Mouse (Mus musculus): ENCODE results near the gene Tas1r1.
"Not testable (repeated sequence)": the region's sequence is repeated elsewhere in the genome, so short reads cannot be mapped to it uniquely, and the experiment has no call there.

The Tas1r1 gene

DNA sequence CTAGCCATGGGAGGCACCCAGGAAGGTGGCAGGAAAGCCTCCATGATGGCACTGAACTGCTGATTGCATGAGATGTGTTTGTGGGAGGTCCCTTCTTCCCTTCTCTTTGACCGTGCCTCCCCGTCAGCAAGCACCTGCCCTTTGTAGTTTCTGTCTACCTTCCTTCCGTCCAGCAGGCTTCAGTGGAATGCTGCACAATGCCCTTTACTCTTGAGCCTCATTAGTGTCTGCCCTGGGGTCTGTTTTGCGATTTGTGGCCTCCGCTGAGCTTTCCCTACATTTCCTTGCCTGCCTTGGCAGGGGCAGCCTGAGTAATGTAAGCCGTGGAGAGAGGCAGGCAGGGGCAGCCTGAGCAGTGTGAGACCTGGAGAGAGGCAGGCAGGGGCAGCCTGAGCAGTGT, 6.2 kb upstream of the Tas1r1 start:
- no peak for DNase-seq (ENCODE audit: low read depth, low spot score)

GRCm38 (mm10) chr4:152043171-152043570, 4.8 kb upstream of the Tas1r1 start:
- no peak for DNase-seq (ENCODE audit: low read depth, low spot score)

- DNase-seq (ENCODE audit: low read depth, low spot score) = no peak
These were observed 3.7 kb upstream of the Tas1r1 start for GRCm38 (mm10) chr4:152041924-152042641.

- no peak for DNase-seq (ENCODE audit: low read depth, low spot score)
These were observed 1.5 kb upstream of the Tas1r1 start for GRCm38 (mm10) chr4:152039831-152040310.

DNA sequence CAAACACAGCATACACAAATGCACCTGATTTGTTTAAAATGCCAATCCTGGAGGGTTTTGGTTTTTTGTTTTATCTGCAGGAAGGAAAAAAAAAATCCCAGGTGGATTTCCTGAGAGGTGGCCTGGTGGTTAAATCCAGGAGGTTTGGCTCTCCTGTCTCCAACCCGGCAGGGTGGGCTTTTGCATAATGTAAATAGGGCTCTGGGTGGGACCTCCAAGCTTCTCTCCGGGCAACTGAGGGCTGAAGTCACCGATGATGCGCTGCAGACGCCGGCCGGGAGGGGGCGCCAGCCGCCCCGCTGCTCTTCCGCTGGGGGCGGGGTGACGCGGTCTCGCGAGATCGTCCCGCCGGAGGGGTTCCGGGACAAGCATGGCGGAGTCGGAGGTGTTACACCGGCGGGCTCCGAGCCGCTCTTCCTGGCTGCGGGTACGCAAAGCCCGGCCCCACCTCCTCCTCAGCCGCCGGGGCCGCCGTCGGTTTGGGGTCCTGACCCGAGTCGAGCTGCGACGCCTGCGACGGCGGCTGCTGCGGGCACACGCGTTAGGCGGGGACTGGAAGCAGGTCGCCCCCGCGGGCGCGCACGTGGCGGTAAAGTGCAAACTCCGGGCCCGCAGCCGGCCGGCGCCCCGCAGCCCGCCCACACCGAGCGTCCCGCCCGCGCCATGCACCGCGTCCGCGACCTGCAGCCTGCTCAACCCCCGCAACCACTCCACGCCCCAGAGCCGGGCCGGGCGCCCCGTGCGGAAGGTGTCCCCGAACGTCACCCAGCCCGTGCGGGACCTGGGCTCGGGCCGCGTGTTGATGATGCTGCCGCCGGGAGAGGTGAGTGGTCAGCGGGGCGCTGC, 840 bp upstream of the Tas1r1 start, which contains the start of gene Nol9:
Gene Nol9, plus strand, starts transcription at position 337 of the 846 bp plus-strand sequence.
- peak; percentile 87 for DNase-seq (ENCODE audit: low read depth, low spot score)

- not testable (repeated sequence) for DNase-seq (ENCODE audit: low read depth, low spot score)
These were observed 1.9 kb downstream of the Tas1r1 start for GRCm38 (mm10) chr4:152036464-152036863.

- no peak for DNase-seq (ENCODE audit: low read depth, low spot score)
These were observed 5.4 kb downstream of the Tas1r1 start for GRCm38 (mm10) chr4:152032922-152033321.

DNA sequence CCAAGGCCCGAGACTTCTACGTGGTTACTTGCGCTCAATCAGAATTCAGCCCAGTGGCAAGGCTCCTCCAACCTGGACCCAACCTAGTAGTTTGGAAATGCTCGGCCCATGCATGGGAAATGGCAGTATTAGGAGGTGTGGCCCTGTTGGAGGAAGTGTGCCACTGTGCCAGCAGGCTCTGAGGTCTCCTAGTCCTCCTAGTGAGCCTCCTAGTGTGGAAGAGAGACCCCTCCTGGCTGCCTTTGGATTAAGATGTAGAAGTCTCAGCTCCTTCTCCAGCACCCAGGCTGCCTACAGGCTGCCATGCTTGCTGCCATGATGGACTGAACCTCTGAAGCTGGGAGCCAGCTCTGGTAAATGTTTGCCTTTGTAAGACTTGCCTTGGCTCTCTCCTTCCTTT, 8.4 kb downstream of the Tas1r1 start:
- DNase-seq (ENCODE audit: low read depth, low spot score) = no peak

- no peak for DNase-seq (ENCODE audit: low read depth, low spot score)
These were observed 9.3 kb downstream of the Tas1r1 start for GRCm38 (mm10) chr4:152029087-152029486.

DNA sequence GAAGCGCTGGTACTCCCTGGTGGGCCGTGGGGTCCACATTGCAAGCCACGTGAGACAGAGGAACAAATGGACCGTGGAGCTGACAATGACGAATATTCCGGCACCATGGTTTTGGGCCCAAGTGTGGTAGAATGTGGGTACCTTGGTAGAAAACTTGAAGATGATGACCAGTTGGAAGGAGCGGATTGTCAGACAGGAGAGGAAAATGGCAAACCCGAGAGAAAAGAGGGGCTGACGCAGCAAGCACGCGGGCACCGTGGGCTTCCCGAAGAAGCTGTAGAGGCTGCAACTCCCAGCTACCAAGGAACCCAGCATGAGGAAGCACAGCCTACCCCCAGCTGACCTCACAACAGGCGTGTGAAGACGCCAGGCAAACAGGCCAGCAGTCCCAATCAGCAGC, 9.9 kb downstream of the Tas1r1 start:
- no peak for DNase-seq (ENCODE audit: low read depth, low spot score)

DNA sequence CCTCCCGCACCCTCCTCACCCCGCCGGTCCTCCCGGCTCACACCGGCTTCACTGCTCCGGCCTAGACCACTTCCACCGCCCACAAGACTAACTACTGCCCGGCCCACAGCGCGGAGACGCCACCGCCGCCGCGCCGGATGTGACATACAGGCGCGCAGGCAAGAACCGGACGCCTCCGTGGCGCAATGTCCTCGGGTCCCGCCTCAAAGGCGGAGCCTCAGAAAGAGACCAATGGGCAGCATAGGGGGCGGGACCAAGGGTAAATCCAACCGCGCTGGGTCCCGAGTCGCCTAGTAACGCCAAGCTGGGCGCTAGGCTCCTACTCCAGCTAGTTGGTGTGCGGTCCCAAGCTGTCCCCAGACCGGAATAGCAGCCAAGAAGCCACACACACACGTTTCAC, 10.8 kb downstream of the Tas1r1 start, which contains the start of gene Zbtb48:
Gene Zbtb48, minus strand, starts transcription at position 148 of the 400 bp plus-strand sequence.
- DNase-seq (ENCODE audit: low read depth, low spot score) = peak; percentile 96

- no peak for DNase-seq (ENCODE audit: low read depth, low spot score)
These were observed 11.4 kb downstream of the Tas1r1 start for GRCm38 (mm10) chr4:152026751-152027508.

DNA sequence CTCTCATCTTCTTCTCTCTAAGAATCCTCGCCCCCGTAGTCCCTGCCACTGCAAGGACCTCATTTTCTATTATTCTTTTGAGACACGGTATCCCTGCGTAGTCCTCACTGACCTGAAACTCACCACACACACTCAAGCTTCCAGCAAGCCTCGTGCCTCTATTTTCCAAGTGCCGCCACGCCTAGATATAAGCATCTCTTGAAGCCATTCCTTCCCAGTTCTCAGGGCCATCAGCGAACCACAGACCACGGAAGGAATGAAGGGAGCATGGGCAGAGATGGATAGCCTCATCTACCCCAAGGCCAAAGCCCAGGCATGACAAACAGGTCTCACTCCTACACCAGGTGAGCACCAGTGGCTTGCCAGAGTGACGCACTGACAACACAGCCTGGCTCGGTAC, 13.8 kb downstream of the Tas1r1 start:
- DNase-seq (ENCODE audit: low read depth, low spot score) = no peak

GRCm38 (mm10) chr4:152022506-152022905, 15.9 kb downstream of the Tas1r1 start:
- DNase-seq (ENCODE audit: low read depth, low spot score) = no peak

DNA sequence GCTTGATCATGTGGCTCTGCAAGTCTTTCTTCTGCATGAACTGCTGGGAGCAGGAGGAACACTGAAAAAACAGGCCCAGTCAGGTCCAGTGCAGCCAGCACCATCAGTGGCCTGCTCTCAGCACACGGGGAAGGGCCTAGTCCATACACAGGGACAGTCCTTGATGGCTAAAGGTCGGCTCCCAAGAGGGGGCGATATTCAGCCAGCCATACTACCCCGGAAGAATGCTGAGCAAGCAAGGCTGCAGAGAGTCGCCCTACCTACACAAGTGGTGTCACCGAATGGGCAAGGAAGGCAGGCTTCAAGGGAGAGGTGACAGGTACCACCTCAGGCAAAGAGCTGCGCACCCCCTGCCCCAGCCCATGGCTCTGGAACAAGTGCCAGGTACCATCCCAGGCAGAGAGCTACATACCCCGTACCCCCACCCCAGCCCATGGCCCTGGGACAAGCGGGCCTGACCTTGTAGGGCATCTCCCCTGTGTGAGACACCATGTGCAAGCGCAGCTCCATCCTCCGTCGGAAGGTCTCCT, 16.7 kb downstream of the Tas1r1 start:
- no peak for DNase-seq (ENCODE audit: low read depth, low spot score)

GRCm38 (mm10) chr4:152020024-152020423, 18.3 kb downstream of the Tas1r1 start:
- no peak for DNase-seq (ENCODE audit: low read depth, low spot score)

DNA sequence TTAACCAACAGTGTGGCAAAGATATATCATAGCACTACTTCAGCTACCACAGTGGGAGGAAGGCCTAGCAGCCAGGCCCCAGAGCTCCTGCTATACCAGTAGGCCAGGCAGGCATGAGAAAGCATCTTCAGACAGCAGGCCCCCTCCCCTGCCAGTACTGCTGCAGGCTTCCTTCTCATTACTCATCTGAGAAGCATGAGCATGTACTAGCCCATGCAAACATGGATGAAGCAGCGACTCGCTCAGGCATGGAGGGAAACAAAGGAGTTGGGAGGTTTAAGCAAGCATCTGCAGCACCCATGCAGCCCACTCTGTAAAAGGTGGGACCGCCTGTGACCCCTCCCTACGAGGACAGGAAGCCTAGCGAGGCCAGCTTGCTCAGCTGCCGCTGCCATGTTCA, 19.3 kb downstream of the Tas1r1 start:
- DNase-seq (ENCODE audit: low read depth, low spot score) = no peak

DNA sequence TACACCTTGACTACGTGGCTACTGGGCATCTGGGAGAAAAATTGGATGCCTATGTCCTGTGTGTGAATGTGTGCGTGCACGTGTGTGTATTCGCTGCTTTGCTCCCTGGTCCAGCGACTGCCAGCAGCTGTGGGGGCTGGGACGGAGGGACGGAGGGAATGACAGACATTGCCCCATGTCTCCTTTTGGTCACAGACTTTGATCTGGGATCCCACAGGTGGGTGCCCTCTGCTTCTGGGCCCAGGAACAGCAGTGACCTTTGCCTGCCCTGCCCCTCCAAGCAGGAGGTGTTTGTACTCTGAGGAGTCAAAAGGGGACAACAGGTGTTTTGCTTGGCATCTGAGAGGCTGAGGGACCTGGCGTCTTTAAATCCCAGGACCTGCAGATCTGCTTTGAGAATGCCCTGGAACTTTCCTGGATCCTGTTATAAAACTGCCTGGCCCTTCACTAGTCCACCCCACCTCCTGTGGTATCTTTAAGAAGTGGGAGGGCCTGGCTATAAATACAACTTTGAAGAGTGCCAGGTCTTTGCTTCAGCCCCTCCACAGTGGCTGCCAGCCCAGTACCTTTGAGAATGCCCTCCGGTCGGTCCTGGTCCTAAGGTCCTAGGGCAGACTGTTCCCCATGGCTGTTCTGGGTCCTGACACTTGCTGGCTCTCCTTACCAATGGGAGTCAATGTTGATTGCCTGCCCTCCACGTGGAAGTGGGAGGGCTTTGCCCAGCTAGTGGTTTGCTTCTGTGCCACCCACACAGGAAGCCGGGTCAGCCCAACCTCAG, 25.1 kb downstream of the Tas1r1 start:
- DNase-seq (ENCODE audit: low read depth, low spot score) = no peak

DNA sequence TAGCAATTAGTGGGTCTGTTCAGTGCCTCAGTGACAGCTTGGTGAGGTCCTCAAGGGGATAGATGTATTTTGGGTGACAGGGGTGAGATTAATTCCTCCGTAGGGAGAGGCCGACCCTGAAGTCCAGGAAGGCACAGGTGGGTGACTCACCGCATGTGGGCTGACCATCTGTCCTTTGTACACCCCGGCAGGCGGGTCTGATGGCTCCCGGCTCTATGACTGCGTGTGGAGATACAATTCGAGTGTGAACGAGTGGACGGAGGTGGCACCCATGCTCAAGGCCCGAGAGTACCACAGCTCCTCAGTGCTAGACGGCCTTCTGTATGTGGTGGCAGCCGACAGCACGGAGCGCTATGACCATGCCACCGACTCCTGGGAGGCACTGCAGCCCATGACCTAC, 26.3 kb downstream of the Tas1r1 start:
- no peak for DNase-seq (ENCODE audit: low read depth, low spot score)

DNA sequence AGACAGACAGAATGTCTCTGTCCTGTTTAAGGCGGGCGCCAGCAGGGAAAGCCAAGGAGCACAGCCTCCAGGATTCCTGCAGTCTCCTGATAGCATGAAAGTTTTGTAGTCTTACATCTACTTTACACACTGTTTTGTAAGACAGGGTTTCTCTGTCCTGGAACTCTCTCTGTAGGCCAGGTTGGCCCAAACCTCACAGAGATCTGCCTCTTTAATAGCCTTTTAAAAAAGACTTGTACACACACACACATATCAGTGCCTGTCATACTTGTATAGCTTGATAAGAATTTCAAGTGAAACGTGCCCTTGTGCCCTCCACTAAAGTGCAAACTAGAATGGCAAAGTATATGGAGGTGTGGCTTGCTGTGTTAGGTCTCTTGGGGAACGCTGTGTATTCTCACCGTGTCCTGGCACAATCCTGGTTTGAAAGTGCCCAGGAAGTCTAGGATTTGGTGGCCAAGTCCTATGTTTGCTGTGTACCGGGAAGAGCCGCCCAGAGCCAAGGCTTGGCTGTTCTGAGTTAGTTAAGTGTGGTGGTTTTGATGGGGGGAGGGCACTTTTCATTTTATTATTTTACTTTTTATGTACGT, 27.1 kb downstream of the Tas1r1 start:
- no peak for DNase-seq (ENCODE audit: low read depth, low spot score)

All from retina, postnatal 7 days (tissue).